Mouse (Mus musculus) liver, postnatal 0 days (tissue): ENCODE results near the gene Hsd17b14.
A peak's percentile ranks its signal among the peaks of the same experiment; 100 is the strongest.

ENCODE experiments used
- CTCF ChIP-seq: sonication (generic); IDR thresholded peaks from 2 replicates; pipeline ENCODE4 v1.5.1; 2016; ENCODE audit warnings: antibody characterized with exemption, low read depth
- EP300 ChIP-seq: IDR thresholded peaks from 2 replicates; pipeline ENCODE4 v1.6.1; 2016; ENCODE audit warnings: antibody characterized with exemption, low read depth, mild to moderate bottlenecking

- TF ChIP-seq CTCF (peak; percentile 94), EP300 (no peak)
Measured at GRCm38 (mm10) chr7:45560843-45561623, 6.3 kb downstream of the Hsd17b14 start.
